Mouse (Mus musculus): ENCODE results near the gene Snapc2. TPM values are rescaled to one million over a fixed set of nuclear protein-coding genes. Genes with fewer than 3 reads are reported as not detected.

Gene Snapc2
- polyA plus RNA-seq (2015; fragmentation: Nextera tagmentation; extraction: Ambion mirVana) = 63.8 and 72.7 TPM in 2 replicates

DNA sequence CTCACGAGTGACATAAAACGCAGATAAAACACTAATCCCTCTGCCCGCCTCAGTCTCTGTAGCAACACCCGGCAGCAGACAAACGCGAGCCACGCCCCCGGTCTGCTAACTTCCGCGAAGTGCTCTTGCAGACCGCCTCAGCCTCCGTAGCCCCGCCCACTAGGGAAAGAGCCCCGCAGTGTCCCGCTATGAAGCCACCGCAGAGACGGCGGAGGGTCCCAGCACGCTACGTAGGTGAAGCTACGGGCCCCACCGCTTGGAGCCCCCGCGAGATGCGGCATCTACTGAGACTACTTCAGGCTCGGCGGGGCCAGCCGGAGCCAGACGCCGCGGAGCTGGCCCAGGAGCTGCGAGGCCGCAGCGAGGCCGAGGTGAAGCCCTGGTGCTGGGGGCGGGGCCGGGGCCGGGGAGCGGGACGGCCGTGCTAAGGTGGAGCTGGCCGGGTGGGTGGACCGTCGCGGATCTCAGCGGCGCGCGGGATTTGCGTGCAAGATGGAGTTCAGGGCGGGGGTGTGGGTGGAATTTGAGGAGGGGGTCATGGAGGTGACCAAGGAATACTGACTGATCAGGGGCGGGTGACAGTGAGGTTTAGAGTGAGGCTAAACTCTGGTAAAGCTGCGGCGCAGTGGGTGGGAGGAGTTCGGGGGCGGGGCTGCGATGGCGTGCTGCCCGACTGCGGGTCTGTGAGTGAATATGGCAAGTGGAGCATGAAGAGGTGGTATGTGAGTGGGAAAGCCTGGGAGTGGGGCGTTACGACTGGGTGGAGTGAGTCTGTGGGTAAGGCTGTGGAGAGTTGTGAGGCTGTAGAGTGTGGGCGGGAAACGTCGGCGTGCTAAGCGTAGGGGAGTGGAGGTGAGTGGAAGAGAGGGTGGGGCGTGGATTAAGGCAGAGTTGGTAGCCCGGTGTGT lies at the start of gene Snapc2:
TSS of gene Snapc2 (plus strand) at position 147 of the 908 bp plus-strand sequence.
- peaks cover 4% of the 10 kb centered on the region; the same call in 1 of the 2 replicates for H3K27me3 ChIP-seq
- H3K27ac ChIP-seq = peak within 1 kb of the TSS; percentile 93
- H3K9me3 ChIP-seq (replicated peaks) = no peaks in the 10 kb centered on the region
- H3K9ac ChIP-seq = peak within 1 kb of the TSS; percentile 89
- H3K36me3 ChIP-seq (ENCODE audit: poor library complexity, severe bottlenecking) = peaks cover 50% of the 10 kb centered on the region
- WGBS = under 1% methylated on average over 69 of the region's 69 CpGs
- peak; percentile 88 for ATAC-seq
- peak within 1 kb of the TSS; percentile 89 for H3K4me3 ChIP-seq
- H3K4me1 ChIP-seq = peaks cover 50% of the 10 kb centered on the region
- peak within 1 kb of the TSS; percentile 69 for H3K4me2 ChIP-seq

DNA sequence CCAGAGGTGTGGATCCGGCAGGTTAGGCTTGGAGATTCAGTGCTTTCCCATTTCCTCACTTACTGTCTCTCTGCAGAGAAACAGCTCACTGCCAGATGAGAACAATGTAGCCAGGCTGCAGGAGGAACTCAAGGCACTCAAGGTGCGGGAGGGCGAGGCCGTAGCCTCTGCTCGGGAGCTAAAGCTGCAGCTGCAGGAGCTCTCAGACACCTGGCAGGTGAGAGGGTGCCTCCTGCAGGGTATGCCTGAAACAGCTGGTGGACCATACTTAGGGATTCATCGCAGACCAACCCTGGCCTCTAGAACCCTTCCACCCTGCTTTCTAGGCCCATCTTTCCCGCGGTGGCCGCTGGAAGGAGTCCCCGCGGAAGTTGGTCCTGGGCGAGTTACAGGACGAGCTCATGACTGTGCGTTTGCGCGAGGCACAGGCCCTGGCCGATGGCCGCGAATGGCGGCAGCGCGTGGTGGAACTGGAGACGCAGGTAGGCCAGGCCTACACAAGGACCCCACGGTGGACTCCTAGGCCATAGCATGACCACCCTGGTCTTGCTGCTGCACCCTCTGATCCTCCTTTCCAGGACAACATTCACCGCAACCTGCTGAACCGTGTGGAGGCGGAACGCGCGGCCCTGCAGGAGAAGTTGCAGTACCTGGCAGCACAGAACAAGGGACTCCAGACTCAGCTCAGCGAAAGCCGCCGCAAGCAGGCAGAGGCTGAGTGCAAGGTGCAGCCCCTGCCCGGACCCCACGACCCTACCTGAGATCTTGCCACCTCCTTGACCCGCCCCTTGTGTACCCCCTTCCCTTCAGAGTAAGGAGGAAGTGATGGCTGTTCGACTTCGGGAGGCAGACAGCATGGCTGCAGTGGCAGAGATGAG lies 47.4 kb upstream of the Snapc2 start:
- H3K27ac ChIP-seq = no peak overlapping the region
- no peak overlapping the region; the same call in 1 of the 2 replicates for H3K4me3 ChIP-seq
- 0 out of 2 replicates have a peak, but pooled peaks cover 4% of the 10 kb centered on the region for H3K9me3 ChIP-seq (replicated peaks)
- WGBS = 17% methylated on average over 38 of the region's 38 CpGs
- ATAC-seq = no peak
- H3K4me1 ChIP-seq = peaks cover 19% of the 10 kb centered on the region
- H3K4me2 ChIP-seq = peak overlapping the region; percentile 22; the same call in 1 of the 2 replicates
- 0 out of 2 replicates have a peak overlapping the region, but pooled peaks have one; percentile 21 for H3K9ac ChIP-seq
- H3K36me3 ChIP-seq (ENCODE audit: poor library complexity, severe bottlenecking) = peaks cover 83% of the 10 kb centered on the region
- H3K27me3 ChIP-seq = peaks cover 36% of the 10 kb centered on the region

DNA sequence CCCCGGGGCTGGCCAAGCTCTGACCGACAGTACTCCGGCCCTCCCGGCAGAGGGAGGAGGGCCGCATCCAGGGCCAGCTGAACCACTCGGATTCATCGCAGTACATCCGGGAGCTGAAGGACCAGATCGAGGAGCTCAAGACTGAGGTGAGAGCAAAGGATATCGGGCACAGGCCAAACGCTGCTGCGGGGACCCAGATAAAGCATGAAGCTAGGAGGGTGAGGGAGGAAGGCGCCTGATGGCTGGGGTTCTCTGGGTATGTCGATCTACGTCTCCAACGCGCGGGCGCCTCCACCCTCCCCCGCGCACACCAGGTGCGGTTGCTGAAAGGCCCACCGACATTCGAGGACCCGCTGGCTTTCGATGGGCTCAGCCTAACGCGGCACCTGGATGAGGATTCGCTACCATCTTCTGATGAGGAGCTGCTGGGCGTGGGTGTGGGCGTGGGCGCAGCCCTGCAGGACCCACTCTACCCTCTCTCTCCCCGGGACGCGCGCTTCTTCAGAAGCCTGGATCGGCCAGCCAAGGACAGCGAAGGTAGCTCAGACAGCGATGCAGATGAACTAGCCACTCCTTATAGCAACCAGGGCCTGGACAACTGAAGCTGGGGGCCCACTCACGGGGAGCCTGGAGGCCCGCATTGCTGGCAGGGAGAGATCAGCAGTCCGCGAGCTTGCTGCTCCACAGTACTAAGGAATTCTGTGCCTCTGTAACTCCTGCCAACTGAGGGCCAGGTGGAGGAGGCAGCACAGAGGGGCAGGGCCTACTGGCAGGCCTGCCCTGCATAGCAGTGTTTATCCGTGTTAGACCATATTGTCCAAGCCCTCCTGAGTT lies 46.5 kb upstream of the Snapc2 start:
- Histone ChIP-seq H3K4me1 (peaks cover 19% of the 10 kb centered on the region), H3K4me2 (peak overlapping the region; percentile 22), H3K4me3 (no peak overlapping the region; the same call in 1 of the 2 replicates), H3K27ac (no peak overlapping the region), H3K9ac (peak overlapping the region; percentile 45), H3K36me3 (ENCODE audit: poor library complexity, severe bottlenecking) (peaks cover 81% of the 10 kb centered on the region), H3K27me3 (peaks cover 36% of the 10 kb centered on the region), H3K9me3 (replicated peaks) (0 out of 2 replicates have a peak, but pooled peaks cover 4% of the 10 kb centered on the region)
- whole genome bisulfite sequencing = 8% methylated on average over 44 of the region's 44 CpGs
- ATAC-seq = peak; percentile 25; the same call in 1 of the 2 replicates

DNA sequence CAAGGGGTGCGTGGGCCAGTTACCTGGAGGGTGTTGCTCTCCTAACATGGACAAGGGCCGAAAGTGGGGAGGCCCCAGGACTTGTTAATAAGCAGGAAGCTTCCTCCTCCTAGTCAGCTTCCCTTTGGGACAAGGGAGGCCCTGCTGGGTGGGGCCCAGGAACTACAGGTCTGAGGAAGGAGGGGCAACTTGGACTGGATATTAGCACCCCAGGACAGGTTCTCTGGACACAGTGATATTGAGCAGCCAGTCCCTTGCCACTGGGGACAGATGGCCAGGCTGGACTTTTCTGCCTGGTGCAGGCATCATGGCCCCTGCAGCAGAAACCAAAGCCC lies 45.9 kb upstream of the Snapc2 start:
- H3K4me3 ChIP-seq = no peak overlapping the region
- H3K36me3 ChIP-seq (ENCODE audit: poor library complexity, severe bottlenecking) = peaks cover 75% of the 10 kb centered on the region
- no peak for ATAC-seq
- no peak overlapping the region for H3K27ac ChIP-seq
- peaks cover 19% of the 10 kb centered on the region for H3K4me1 ChIP-seq
- no peak overlapping the region; the same call in 1 of the 2 replicates for H3K4me2 ChIP-seq
- H3K9ac ChIP-seq = peak overlapping the region; percentile 45
- 0 out of 2 replicates have a peak, but pooled peaks cover 4% of the 10 kb centered on the region for H3K9me3 ChIP-seq (replicated peaks)
- WGBS = 57% methylated on average over 2 of the region's 2 CpGs
- H3K27me3 ChIP-seq = peaks cover 36% of the 10 kb centered on the region

DNA sequence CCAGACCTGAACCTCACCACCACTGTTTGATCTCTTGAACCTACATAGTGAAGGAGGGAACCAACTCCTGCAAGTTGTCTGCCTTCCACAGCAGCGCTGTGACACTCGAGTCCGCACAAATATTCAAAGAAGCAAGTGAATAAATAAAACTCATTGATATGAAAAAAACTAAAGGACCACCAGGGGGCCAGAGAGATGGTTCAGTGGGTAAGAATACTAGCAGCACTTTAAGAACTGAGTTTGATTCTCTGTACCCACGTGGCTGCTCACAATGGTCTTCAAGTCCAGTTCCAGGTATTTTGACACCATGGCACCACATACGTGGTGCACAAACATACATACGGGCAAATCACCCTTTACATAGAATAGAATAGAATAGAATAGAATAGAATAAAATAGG lies 41.8 kb upstream of the Snapc2 start:
- Histone ChIP-seq H3K27me3 (peaks cover 12% of the 10 kb centered on the region), H3K9ac (no peak overlapping the region), H3K4me2 (0 out of 2 replicates have a peak overlapping the region, but pooled peaks have one; percentile 5), H3K36me3 (ENCODE audit: poor library complexity, severe bottlenecking) (peaks cover 57% of the 10 kb centered on the region), H3K9me3 (replicated peaks) (0 out of 2 replicates have a peak, but pooled peaks cover 4% of the 10 kb centered on the region), H3K4me3 (no peak overlapping the region), H3K4me1 (peaks cover 50% of the 10 kb centered on the region), H3K27ac (no peak overlapping the region)
- no peak for ATAC-seq
- 65% methylated on average over 6 of the region's 6 CpGs for WGBS

- Histone ChIP-seq H3K4me1 (peaks cover 35% of the 10 kb centered on the region), H3K9ac (peak overlapping the region; percentile 65), H3K27me3 (no peaks in the 10 kb centered on the region), H3K36me3 (ENCODE audit: poor library complexity, severe bottlenecking) (peaks cover 41% of the 10 kb centered on the region), H3K27ac (no peak overlapping the region), H3K4me3 (peak overlapping the region; percentile 45), H3K4me2 (peak overlapping the region; percentile 88), H3K9me3 (replicated peaks) (0 out of 2 replicates have a peak, but pooled peaks cover 4% of the 10 kb centered on the region)
- WGBS = 2% methylated on average over 25 of the region's 25 CpGs
- ATAC-seq = no peak; the same call in 1 of the 2 replicates
Measured at GRCm38 (mm10) chr8:4212809-4213209, 40.1 kb upstream of the Snapc2 start.

DNA sequence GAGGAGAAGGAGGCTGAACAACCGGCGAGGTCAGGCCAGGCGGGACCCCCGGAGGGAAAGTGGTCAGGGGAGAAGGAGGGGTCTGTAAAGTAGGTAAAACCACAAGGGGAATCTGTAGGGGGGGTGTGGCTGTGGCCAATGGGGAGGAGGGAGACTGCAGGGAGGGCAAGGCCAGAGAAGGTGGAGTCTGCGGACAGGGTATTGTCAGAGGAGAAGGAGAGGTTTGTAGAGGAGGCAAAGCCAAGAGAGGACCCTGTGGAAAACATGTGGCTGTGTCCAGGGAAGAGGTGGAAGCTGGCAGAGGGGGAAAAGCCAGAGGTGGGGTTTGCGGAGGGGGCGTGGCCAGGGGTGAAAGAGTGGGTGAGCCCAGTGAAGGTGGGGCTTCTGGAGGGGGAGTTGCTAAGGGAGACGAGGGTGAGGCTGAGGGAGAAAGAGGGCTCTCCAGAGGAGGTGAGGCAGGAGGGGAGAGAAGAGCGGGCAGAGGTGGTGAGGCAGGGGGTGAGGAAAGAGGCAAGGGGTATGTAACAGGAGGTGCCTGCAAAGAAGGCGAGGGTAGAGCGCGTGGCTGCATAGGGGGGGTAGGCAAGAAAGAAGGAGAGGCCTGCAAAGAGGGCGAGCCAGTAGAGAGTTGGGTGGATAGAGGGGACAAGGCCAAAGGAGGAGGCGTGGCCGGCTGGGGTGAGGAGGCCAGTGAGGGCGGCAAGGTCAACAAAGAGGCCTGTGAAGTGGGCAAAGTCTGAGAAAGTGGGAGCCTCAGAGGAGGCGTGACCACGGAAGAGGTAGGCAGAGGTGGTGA lies 39.5 kb upstream of the Snapc2 start:
- Histone ChIP-seq H3K4me3 (peak overlapping the region; percentile 45), H3K9ac (peak overlapping the region; percentile 65), H3K4me2 (peak overlapping the region; percentile 88), H3K27me3 (no peaks in the 10 kb centered on the region), H3K4me1 (peaks cover 35% of the 10 kb centered on the region), H3K27ac (peak overlapping the region; percentile 57), H3K9me3 (replicated peaks) (0 out of 2 replicates have a peak, but pooled peaks cover 4% of the 10 kb centered on the region), H3K36me3 (ENCODE audit: poor library complexity, severe bottlenecking) (peaks cover 40% of the 10 kb centered on the region)
- peak; percentile 5; the same call in 1 of the 2 replicates for ATAC-seq
- WGBS = 9% methylated on average over 18 of the region's 18 CpGs

- peak overlapping the region; percentile 88 for H3K4me2 ChIP-seq
- H3K4me1 ChIP-seq = peaks cover 35% of the 10 kb centered on the region
- peak overlapping the region; percentile 57 for H3K27ac ChIP-seq
- H3K4me3 ChIP-seq = peak overlapping the region; percentile 45
- H3K36me3 ChIP-seq (ENCODE audit: poor library complexity, severe bottlenecking) = peaks cover 32% of the 10 kb centered on the region
- H3K9me3 ChIP-seq (replicated peaks) = 0 out of 2 replicates have a peak, but pooled peaks cover 3% of the 10 kb centered on the region
- H3K27me3 ChIP-seq = no peaks in the 10 kb centered on the region
- no peak for ATAC-seq
- WGBS = 16% methylated on average over 33 of the region's 33 CpGs
- H3K9ac ChIP-seq = peak overlapping the region; percentile 65; the same call in 1 of the 2 replicates
Measured at GRCm38 (mm10) chr8:4214006-4214980, 38.6 kb upstream of the Snapc2 start.

GRCm38 (mm10) chr8:4216296-4216695 lies 36.6 kb upstream of the Snapc2 start:
- peak overlapping the region; percentile 94 for H3K27ac ChIP-seq
- no peaks in the 10 kb centered on the region for H3K9me3 ChIP-seq (replicated peaks)
- peak overlapping the region; percentile 88 for H3K4me2 ChIP-seq
- H3K9ac ChIP-seq = peak overlapping the region; percentile 95
- ATAC-seq = peak; percentile 12
- H3K4me3 ChIP-seq = peak overlapping the region; percentile 74
- no peaks in the 10 kb centered on the region for H3K27me3 ChIP-seq
- peaks cover 15% of the 10 kb centered on the region for H3K36me3 ChIP-seq (ENCODE audit: poor library complexity, severe bottlenecking)
- 2% methylated on average over 18 of the region's 18 CpGs for WGBS
- peaks cover 35% of the 10 kb centered on the region for H3K4me1 ChIP-seq
